Mouse (Mus musculus) telencephalon, adult 2 months (tissue): ENCODE measurements at regions not wholly inside any gene's neighbourhood (a gene's known extent, or its start where the extent isn't known, plus 50 kb on each side); places are given as distances from the start of the nearest gene placed in this dataset.

Source experiments
- DNase-seq: peaks from one replicate; pipeline ENCODE4 v3.0.0-alpha.2; 2011; ENCODE audit warnings: low read depth, low spot score

DNA sequence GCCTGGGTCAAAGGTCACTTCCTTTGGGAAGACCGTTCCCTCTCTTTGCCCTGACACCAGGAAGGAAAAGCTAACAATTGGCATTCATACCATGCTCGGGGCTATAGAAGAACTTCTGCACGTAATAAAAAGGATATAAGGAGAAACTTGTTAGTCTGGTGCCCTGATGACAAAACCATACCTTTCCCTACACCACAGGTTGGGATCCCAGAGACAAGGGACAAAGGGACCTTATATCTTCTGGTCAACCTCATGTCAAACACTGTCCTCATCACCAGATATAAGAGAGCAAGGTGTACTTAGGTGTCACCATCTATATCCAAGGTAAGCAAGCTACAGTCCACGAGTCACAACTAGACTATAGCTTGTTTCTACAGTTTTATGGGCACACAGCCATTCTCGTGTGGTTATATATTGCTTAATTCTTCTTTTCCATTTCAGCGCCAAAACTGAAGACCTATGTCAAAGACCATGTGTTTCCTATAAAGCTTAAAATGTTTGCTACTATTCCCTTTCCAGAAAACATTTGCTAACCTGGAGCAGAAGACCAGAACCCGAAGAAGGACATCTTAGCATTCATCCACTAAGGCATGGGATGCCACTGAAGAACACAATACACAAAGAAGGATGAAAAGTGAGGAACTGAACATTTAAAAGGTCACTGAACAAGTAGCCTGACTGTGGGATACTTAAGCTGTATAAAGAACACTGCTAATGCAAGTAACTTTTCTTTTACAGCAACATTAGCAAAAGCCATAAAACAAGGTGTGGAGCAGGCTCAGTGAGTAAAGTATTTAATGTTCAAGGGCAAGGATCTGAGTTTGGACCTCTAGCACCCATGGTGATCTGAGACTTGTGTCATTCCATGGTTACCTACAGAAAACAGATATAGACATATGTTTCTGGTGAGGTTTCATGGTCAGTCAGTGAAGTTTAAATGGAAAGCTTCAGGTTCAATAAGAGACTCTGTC, 437.7 kb upstream of the Cd180 start:
- DNase-seq: no peak

DNA sequence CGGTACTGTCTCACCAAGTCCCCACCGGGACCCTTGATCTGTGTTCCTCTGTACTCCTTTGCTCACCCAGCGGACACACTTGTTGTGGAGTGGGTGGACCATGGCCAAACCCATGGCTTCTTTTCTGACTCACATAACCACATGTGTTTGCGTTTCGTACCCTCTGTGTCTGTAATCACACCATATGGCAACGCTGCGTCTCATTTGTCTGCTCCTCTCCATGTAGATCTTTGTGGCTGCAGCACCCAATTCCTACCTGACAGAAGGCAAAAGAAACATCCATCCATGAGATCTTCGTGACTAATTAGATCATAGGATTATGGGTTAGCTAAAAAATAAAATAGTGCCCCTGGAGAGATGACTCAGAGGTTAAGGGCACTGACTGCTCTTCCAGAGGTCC, 435.2 kb upstream of the Cd180 start:
- no peak for DNase-seq

- no peak for DNase-seq
Observed at GRCm38 (mm10) chr13:102273818-102274217, 419.5 kb upstream of the Cd180 start.

DNA sequence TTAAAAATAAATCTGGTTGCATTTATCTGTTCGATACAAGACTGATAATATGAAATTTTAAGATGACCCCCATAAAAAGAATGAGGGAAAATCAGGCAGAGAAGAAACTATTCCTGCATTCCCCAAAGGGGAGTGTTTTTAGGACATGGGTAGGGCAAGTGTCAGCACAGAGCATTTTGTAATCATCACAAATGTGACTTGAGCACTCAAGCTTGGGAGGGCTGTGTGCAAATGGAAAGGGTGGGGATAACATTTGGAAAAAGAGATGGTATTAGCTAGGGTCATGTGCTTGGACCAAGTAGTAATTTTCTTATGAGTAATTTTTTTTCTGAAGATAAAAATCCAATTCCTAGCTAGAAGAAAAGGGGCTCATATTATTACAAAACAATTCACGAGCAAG, 418.1 kb upstream of the Cd180 start:
- DNase-seq: no peak

DNA sequence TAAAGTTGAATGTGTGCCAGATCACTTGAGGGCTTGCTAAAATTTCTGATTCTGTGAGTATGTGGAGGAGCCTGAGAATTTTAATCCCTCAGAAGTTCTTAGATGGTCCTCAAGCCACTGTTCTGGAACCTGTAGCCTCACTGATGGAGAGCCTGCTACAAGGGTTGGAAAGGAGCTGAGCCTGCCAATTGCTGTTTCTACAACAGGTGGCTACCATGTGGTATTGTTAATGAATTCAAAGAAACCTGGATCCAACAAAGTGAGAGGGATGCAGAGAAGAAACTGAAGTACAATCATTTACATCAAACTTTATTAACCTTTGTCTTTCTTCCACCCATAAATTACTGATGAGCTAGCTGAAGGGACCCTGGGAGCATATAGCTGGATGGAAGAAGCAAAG, 416.5 kb upstream of the Cd180 start:
- DNase-seq: no peak

- no peak for DNase-seq
Observed at GRCm38 (mm10) chr13:102280198-102280597, 413.2 kb upstream of the Cd180 start.

DNA sequence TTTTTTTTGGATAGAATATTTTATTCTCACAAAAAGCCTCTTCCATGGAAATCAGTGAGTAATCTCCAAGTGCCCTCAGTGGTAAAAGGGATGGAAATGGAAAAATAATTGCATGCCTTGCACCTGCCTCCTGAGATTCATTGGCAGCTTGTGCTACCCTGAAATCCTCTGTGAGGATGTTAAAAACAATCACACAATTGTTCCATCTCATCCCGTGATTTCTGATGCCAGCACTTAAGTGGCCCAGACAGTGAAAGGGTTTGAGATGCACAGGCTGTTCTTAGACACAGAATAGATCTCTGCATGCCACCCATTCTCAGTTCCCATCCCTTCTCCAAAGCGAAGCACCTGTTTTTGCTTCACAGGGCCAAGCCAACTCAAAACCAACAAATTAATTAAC, 398.9 kb upstream of the Cd180 start:
- DNase-seq: no peak

GRCm38 (mm10) chr13:102295079-102295478, 398.3 kb upstream of the Cd180 start:
- no peak for DNase-seq

DNA sequence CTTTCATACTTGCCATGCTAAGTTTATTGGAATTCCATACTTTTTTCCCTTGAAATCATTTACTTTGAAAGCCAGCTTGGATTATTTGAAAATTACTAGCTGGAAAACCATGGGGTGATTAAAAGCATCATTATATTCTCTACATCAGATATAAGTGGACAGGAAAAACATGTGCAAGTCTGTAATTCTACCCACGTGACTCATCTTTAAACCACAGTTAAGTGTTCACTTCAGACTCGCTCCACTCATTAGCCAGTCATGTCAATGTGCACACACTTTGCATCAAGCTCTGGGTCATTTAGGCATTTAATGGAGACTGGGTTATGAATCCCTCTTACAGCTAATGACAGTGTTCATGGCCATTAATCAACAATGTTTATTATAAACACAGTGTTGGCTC, 385.4 kb upstream of the Cd180 start:
- no peak for DNase-seq

- DNase-seq: no peak
Observed at GRCm38 (mm10) chr13:102312096-102312495, 381.3 kb upstream of the Cd180 start.

DNA sequence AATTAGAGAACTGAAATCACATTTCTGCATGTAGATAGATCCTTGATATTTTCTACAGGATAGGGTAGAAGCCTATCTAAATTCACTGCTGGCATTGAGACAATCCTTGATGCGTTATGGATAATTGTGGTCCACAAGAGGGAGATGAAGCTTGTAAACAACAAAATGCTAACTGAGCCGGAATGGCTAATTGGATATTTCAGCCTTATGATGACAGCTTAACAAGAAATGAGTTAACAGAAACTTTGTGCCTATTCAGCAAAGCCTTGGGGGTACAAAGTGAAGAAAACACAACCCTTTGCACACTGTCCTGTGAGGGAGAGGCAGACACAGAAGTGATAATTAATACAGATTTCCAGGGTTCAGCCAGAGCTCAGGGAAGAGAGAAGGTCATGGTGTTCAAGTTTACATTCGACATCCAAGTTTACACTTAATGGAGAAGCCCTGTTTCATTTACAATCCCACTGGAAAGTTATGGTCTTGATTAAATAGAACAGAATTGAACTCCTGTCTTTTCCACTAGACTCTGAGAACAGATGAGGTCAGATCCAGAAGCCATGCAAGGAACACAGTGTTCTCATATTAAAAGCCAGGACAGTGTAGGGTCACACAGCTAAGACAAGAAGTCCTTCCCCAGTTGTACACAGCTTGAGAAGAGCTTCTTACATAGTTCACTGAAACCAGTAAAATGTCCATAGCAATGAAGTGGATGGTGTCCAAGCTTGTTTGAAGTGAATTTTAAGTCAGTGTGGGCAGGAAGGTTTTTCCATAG, 377.3 kb upstream of the Cd180 start:
- DNase-seq: no peak

DNA sequence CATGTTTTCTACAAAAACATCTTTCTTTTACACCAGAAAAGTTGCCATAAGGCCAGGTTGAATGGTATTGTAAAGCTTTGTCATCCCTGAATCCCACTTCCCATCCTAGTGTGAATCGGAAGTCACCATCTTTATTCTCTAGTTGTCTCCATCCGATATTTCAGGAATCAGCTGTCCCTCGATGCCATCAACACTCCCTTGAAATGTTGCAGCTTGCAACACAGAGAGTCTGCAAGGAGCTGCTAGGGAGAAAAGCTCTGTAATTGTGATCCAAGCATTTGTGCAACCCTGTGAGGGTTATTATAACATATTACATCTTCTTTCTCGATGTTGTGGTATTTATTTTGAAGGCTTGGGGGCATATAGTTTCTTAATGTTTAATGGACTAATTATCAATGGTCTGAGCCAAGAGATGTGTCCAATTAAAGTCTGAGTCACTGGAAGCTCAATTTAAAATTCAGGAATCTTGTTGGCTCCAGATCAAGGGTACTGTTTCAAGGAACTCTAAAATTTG, 374.4 kb upstream of the Cd180 start:
- no peak for DNase-seq

DNA sequence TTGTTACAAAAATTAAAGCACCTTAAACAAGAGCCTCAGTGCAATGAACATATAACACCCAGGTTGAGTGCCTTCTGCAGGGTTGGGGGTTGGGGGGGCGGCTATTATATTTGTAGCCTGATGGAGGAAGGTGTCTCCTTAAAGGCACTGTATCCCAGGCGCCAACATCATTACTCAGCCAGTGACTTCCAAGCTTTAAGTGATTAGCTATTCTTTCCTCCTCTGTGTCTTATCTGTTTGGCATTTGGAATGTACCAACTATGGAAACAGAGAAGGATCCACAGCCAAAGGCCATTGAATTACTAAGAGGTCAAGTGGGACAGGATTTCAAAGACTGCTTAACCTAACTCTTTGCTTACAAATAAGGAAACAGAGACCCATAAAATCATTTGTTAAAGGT, 373.9 kb upstream of the Cd180 start:
- DNase-seq: no peak

DNA sequence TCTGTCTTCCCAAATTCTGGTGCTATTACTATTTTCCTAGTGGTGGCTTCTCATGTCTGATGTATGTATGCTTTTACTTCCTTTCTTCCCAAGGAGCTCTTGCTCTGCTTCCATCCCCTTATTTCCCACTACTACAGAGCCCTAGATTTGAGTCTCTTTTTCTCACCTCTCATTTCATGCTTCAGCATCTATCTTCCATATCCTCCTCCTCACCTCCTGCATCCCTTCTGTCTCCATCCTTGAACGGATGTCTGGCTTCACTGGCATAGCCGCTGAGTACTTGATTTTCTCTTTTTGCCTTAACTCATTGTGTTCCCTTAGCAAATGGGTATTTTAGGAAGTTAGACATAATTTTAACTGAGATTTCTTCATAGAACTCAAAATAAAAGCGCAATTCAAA, 369.5 kb upstream of the Cd180 start:
- peak; percentile 83 for DNase-seq

GRCm38 (mm10) chr13:102326003-102326402, 367.4 kb upstream of the Cd180 start:
- no peak for DNase-seq

- no peak for DNase-seq
Observed at GRCm38 (mm10) chr13:102326544-102326943, 366.8 kb upstream of the Cd180 start.

DNA sequence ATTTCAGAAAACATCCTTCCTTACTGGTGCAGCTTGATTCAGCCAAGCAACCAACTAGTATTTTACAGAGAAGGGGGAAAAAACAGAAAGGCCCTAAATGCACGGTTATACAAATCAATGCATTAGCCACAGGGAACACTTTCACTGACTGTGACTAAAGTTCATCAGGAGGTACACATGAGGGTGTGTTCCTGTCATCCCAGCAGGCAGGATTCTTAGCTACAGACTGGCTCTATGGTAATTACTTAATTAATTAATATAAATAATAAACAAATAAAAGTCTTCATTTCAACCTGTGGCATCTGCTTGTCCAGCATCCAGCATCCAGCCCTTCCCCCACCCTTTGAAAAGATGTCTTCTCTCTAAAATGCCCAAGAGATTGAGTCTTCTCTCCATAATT, 359.7 kb upstream of the Cd180 start:
- DNase-seq: no peak

GRCm38 (mm10) chr13:102334131-102334534, 359.2 kb upstream of the Cd180 start:
- DNase-seq: no peak

GRCm38 (mm10) chr13:102343236-102343635, 350.1 kb upstream of the Cd180 start:
- peak; percentile 80 for DNase-seq

DNA sequence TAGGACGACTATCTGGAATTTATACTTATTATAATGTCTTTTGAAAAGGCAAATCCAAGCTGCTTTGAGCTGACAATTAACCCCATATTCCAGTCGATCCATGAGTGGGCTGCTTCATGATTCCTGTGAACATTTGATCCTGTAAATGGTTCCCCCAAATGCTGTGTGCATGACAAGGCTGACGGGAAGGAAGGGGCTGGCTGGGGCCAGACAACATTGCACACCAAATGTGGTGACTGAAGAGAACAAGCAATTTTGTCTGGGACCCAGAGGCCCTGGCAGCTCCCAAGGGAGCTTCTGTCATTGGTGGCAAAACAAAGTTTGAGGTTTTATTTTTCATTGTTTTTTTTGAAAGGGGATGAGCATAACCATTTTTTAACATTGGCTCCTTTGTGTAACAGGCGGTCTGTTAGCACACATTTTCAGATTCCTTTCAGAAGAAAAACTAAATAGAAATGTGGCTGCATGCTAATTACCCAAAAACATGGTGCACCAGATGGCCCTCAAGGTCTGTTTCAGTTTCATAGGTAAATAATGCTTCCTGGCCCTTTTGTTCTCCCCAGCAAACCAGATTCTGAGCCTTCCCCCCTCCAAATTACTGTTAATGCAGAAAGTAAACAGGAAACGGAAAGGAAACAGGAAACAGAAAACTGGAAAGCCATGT, 348.6 kb upstream of the Cd180 start:
- DNase-seq: peak; percentile 35

DNA sequence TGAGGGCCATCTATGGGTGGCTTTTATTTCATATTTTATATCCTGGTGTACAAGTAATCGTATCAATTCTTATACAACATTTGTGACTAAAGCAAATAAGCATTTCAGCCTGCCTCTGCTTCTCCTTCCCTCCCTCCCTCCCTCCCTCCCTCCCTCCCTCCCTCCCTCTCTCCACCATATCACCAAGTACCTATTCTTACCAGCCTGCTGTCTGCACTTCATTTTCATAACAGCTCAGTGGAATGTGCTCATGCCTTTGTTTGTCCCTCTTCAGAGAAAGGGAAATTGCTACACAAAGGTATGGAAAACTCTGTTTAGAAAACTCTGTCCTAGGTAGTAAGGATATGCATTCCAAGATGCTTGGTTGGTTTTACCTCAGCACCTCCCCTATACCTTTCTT, 343.9 kb upstream of the Cd180 start:
- no peak for DNase-seq
